Mouse (Mus musculus) cerebellum, adult 2 months (tissue): ENCODE measurements around the gene Olfr635.

Experiments
- CTCF ChIP-seq: fragments of 200-500 bp; IDR thresholded peaks from 2 replicates; pipeline ENCODE4 v1.5.1; 2011; ENCODE audit warnings: low read depth, mild to moderate bottlenecking, control low read depth, low read length, moderate library complexity, borderline replicate concordance; ENCODE audit not compliant: insufficient read depth
- POLR2A ChIP-seq: fragments of 200-500 bp; IDR thresholded peaks from 2 replicates; pipeline ENCODE4 v1.6.1; 2011; ENCODE audit warnings: low read length, control low read depth, borderline replicate concordance; ENCODE audit not compliant: insufficient read depth

GRCm38 (mm10) chr7:104017203-104017602 lies 46.3 kb downstream of the Olfr635 start, which contains the start of gene Olfr639:
- TF ChIP-seq CTCF (no peak), POLR2A (no peak)
